Mouse (Mus musculus) embryonic fibroblast, embryonic 13.5 days (primary cell): ENCODE measurements around the gene Kifc1.

Experiments used
- CTCF ChIP-seq: IDR thresholded peaks from 2 replicates; pipeline ENCODE4 v1.5.1; 2011; ENCODE audit warnings: mild to moderate bottlenecking, control low read depth, low read length, moderate library complexity, borderline replicate concordance; ENCODE audit not compliant: insufficient read depth
- POLR2A ChIP-seq: IDR thresholded peaks from 2 replicates; pipeline ENCODE4 v1.6.1; 2011; ENCODE audit warnings: low read depth, mild to moderate bottlenecking, control low read depth, low read length, moderate library complexity

DNA sequence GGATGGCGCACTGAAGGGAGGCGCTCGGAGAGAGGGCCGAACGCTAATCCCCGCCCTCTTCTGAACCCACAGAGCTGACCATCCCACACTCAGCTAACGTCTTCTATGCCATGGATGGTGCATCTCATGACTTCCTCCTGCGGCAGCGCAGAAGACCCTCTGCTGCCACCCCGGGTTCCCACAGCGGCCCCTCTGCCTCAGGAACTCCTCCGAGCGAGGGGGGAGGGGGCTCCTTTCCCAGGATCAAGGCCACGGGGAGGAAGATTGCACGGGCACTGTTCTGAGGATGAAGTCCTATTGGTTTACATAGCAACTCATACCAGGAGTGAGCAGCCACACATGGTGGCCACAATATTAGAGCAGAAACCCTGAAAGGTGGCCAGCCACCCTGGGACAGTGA, 46.5 kb upstream of the Kifc1 start:
- TF ChIP-seq POLR2A, result no peak
- no peak for TF ChIP-seq CTCF
